In genomic region chr12:72086166-72086825, GRCm38 (mm10) we compare ENCODE assay signal across 8 mouse cellular contexts. TPM values are rescaled to one million over a fixed set of nuclear protein-coding genes. Genes with fewer than 3 reads are reported as not detected.
DNase-seq lines count a peak whose midpoint lies in the region; ATAC-seq and TF ChIP-seq lines count a peak whose summit lies in the region.

No protein-coding gene starts in this region.

- H3K4me2 ChIP-seq in CH12.LX (ENCODE audit: insufficient read depth, low read depth, poor library complexity, severe bottlenecking) = peak overlapping the region; percentile 97
- peak overlapping the region; percentile 59 for H3K4me2 ChIP-seq in embryonic facial prominence, embryonic 15.5 days (replicated peaks)
- H3K4me2 ChIP-seq in kidney, postnatal 0 days (ENCODE audit: low read length) = peak overlapping the region; percentile 63
- H3K4me2 ChIP-seq in neural tube, embryonic 15.5 days = peak overlapping the region; percentile 87

- peaks cover 4 to 21% of the 10 kb centered on the region in 2 experiments; a peak in 3 of 4 replicates for H3K4me1 ChIP-seq in CH12.LX (ENCODE audit: control insufficient read depth in 1 of 2, insufficient read depth in 2 of 2)
- peaks cover 29% of the 10 kb centered on the region for H3K4me1 ChIP-seq in embryonic facial prominence, embryonic 15.5 days
- H3K4me1 ChIP-seq in kidney, postnatal 0 days (replicated peaks; ENCODE audit: insufficient read depth, low read length) = 0 out of 2 replicates have a peak, but pooled peaks cover 15% of the 10 kb centered on the region
- peaks cover 44% of the 10 kb centered on the region for H3K4me1 ChIP-seq in neural tube, embryonic 15.5 days

- H3K9ac ChIP-seq in CH12.LX (ENCODE audit: insufficient read depth, low read depth) = peak overlapping the region; percentile 82
- peak overlapping the region; percentile 65 for H3K9ac ChIP-seq in embryonic facial prominence, embryonic 15.5 days
- peak overlapping the region; percentile 82 for H3K9ac ChIP-seq in kidney, postnatal 0 days (ENCODE audit: low read depth, low read length)
- H3K9ac ChIP-seq in neural tube, embryonic 15.5 days (replicated peaks) = peak overlapping the region; percentile 68

- 2% methylated on average over 18 of the region's 18 CpGs for WGBS in embryonic facial prominence, embryonic 15.5 days
- WGBS in kidney, postnatal 0 days = 1% methylated on average over 18 of the region's 18 CpGs
- WGBS in neural tube, embryonic 15.5 days = under 1% methylated on average over 18 of the region's 18 CpGs

- H3K4me3 ChIP-seq in CH12.LX (replicated peaks in 1 of 3; ENCODE audit: low read depth in 2 of 3, low read length in 2 of 3, poor library complexity in 1 of 3) = peak overlapping the region; percentile 81 to 97 (median 84)
- peak overlapping the region; percentile 77 for H3K4me3 ChIP-seq in embryonic facial prominence, embryonic 15.5 days (replicated peaks)
- peak overlapping the region; percentile 65 for H3K4me3 ChIP-seq in kidney, postnatal 0 days (replicated peaks; ENCODE audit: low read depth, low read length)
- H3K4me3 ChIP-seq in neural tube, embryonic 15.5 days (replicated peaks) = peak overlapping the region; percentile 61

- DNase-seq in heart, adult 11 months = peak; percentile 91
- DNase-seq in heart, postnatal 4 days = no peak
- no peak for DNase-seq in CH12.LX (ENCODE audit: extremely low read depth)
- no peak for DNase-seq in kidney, postnatal 0 days (ENCODE audit: low spot score)
- no peak for DNase-seq in MN1 (ENCODE audit: low spot score)
- no peak for DNase-seq in spleen, postnatal 4 days (ENCODE audit: low spot score in 2 of 2)

- no peak for TF ChIP-seq POLR2A in CH12.LX (IDR thresholded peaks at IDR 0.05; ENCODE audit: low read depth, low read length)

- in situ Hi-C loops in CH12.LX (cut with MboI; ENCODE audit: low pct_ligation_motif_present, low pct_unique_long_range_greater_than_20kb, low sequenced_read_pairs) = no loop called here

- dilution Hi-C loops in CH12.LX (cut with MboI; ENCODE audit: extremely low pct_ligation_motif_present, extremely low pct_unique_long_range_greater_than_20kb, low sequenced_read_pairs) = no loop called here

- H3K9me3 ChIP-seq in CH12.LX (replicated peaks; ENCODE audit: low read length) = no peaks in the 10 kb centered on the region
- no peaks in the 10 kb centered on the region for H3K9me3 ChIP-seq in embryonic facial prominence, embryonic 15.5 days (replicated peaks)
- no peaks in the 10 kb centered on the region for H3K9me3 ChIP-seq in kidney, postnatal 0 days (replicated peaks; ENCODE audit: low read length)
- no peaks in the 10 kb centered on the region for H3K9me3 ChIP-seq in neural tube, embryonic 15.5 days (replicated peaks)

- no peak for TF ChIP-seq EP300 in CH12.LX (IDR thresholded peaks at IDR 0.05; ENCODE audit: low read length)

- no peak for TF ChIP-seq RAD21 in CH12.LX (IDR thresholded peaks at IDR 0.05; ENCODE audit: low read depth, low read length)

- no peak for TF ChIP-seq CTCF in CH12.LX (conservative IDR thresholded peaks at IDR 0.05 in 1 of 2, IDR thresholded peaks at IDR 0.05 in 1 of 2; ENCODE audit: low read depth in 2 of 2, low read length in 2 of 2)
- TF ChIP-seq CTCF in kidney, postnatal 0 days (IDR thresholded peaks at IDR 0.05; ENCODE audit: low read depth) = no peak

- peaks cover 5 to 11% of the 10 kb centered on the region in 2 experiments for H3K36me3 ChIP-seq in CH12.LX (replicated peaks in 1 of 2; ENCODE audit: control insufficient read depth in 1 of 2, insufficient read depth in 1 of 2, low read length in 1 of 2)
- 0 out of 2 replicates have a peak, but pooled peaks cover under 1% of the 10 kb centered on the region for H3K36me3 ChIP-seq in embryonic facial prominence, embryonic 15.5 days
- H3K36me3 ChIP-seq in kidney, postnatal 0 days (ENCODE audit: insufficient read depth, low read length) = no peaks in the 10 kb centered on the region
- peaks cover 12% of the 10 kb centered on the region for H3K36me3 ChIP-seq in neural tube, embryonic 15.5 days

- H3K79me2 ChIP-seq in CH12.LX (replicated peaks; ENCODE audit: control insufficient read depth, extremely low read depth, insufficient read depth, poor library complexity, severe bottlenecking) = no peaks in the 10 kb centered on the region

- H3K27me3 ChIP-seq in CH12.LX (replicated peaks) = no peaks in the 10 kb centered on the region
- H3K27me3 ChIP-seq in embryonic facial prominence, embryonic 15.5 days = no peaks in the 10 kb centered on the region
- no peaks in the 10 kb centered on the region for H3K27me3 ChIP-seq in kidney, postnatal 0 days (ENCODE audit: insufficient read depth, low read length)
- no peaks in the 10 kb centered on the region for H3K27me3 ChIP-seq in neural tube, embryonic 15.5 days (replicated peaks)

- no peak overlapping the region for H3K27ac ChIP-seq in CH12.LX (ENCODE audit: insufficient read depth, low read depth)
- H3K27ac ChIP-seq in embryonic facial prominence, embryonic 15.5 days (replicated peaks) = peak overlapping the region; percentile 97
- peak overlapping the region; percentile 98 for H3K27ac ChIP-seq in kidney, postnatal 0 days
- peak overlapping the region; percentile 97 for H3K27ac ChIP-seq in neural tube, embryonic 15.5 days (replicated peaks)

- ATAC-seq in embryonic facial prominence, embryonic 15.5 days (ENCODE audit: insufficient number of reproducible peaks, low FRiP score, low TSS enrichment, low read depth) = no peak; the same call in 1 of the 2 replicates
- ATAC-seq in kidney, postnatal 0 days (replicated peaks; ENCODE audit: low FRiP score, low read depth) = no peak
- no peak for ATAC-seq in neural tube, embryonic 15.5 days (ENCODE audit: low FRiP score)

TF ChIP-seq in CH12.LX, 34 proteins besides CTCF, POLR2A, EP300 and RAD21:
- 0 out of 2 replicates have a peak, but pooled peaks have one; percentile 10 for TF ChIP-seq TCF12 (IDR thresholded peaks at IDR 0.05; ENCODE audit: low read depth, low read length)
- TF ChIP-seq TBP (conservative IDR thresholded peaks at IDR 0.05; ENCODE audit: low read depth, low read length) = 0 out of 2 replicates have a peak, but pooled peaks have one; percentile 43
- TF ChIP-seq ELF1 (IDR thresholded peaks at IDR 0.05; ENCODE audit: low read depth, low read length) = no peak
TF ChIP-seq in CH12.LX: peak in this region for 2.

RNA-seq across cellular contexts. Expression of gene Jkamp, which starts 0.9 kb away (rescaled TPM):
- total RNA-seq in heart, postnatal 4 days (2021) = 10 to 100 TPM; 33.2 to 36.1 TPM
- total RNA-seq in CH12.LX (2012; rRNA removed) = 16.8 and 20.0 TPM in 2 replicates
- total RNA-seq in CH12.LX (2014; rRNA removed) = 28.9 and 35.0 TPM in 2 replicates
- polyA plus RNA-seq in CH12.LX (2012; ENCODE audit: insufficient read length, low read depth) = 21.6 and 27.5 TPM in 2 replicates
- 71.5 and 77.0 TPM in 2 replicates for polyA plus RNA-seq in embryonic facial prominence, embryonic 15.5 days (2015; fragmentation: Nextera tagmentation; extraction: Ambion mirVana)
- polyA plus RNA-seq in kidney, postnatal 0 days (2015; fragmentation: Nextera tagmentation; extraction: Ambion mirVana) = 67.6 and 70.6 TPM in 2 replicates
- polyA plus RNA-seq in neural tube, embryonic 15.5 days (2015; fragmentation: Nextera tagmentation; extraction: Ambion mirVana) = 117 and 130 TPM in 2 replicates

RNA-seq across cellular contexts. Expression of gene L3hypdh, which starts 1.1 kb away (rescaled TPM):
- 10 to 100 TPM; 12.2 to 13.7 TPM for total RNA-seq in heart, postnatal 4 days (2021)
- total RNA-seq in CH12.LX (2012; rRNA removed) (not detected in 2 replicates), CH12.LX (2014; rRNA removed) (0.12 and 0.16 TPM in 2 replicates)
- not detected in 2 replicates for polyA plus RNA-seq in CH12.LX (2012; ENCODE audit: insufficient read length, low read depth)
- 19.2 and 20.5 TPM in 2 replicates for polyA plus RNA-seq in embryonic facial prominence, embryonic 15.5 days (2015; fragmentation: Nextera tagmentation; extraction: Ambion mirVana)
- 38.9 and 39.5 TPM in 2 replicates for polyA plus RNA-seq in kidney, postnatal 0 days (2015; fragmentation: Nextera tagmentation; extraction: Ambion mirVana)
- 11.7 and 14.4 TPM in 2 replicates for polyA plus RNA-seq in neural tube, embryonic 15.5 days (2015; fragmentation: Nextera tagmentation; extraction: Ambion mirVana)

RNA-seq across cellular contexts. Expression of gene Gpr135, which starts 15.4 kb away (rescaled TPM):
- under 1 TPM; 0.59 to 0.67 TPM for total RNA-seq in heart, postnatal 4 days (2021)
- not detected in 2 replicates for total RNA-seq in CH12.LX (2012; rRNA removed)
- not detected in 2 replicates for total RNA-seq in CH12.LX (2014; rRNA removed)
- not detected in 2 replicates for polyA plus RNA-seq in CH12.LX (2012; ENCODE audit: insufficient read length, low read depth)
- 0.88 and 1.3 TPM in 2 replicates for polyA plus RNA-seq in embryonic facial prominence, embryonic 15.5 days (2015; fragmentation: Nextera tagmentation; extraction: Ambion mirVana)
- polyA plus RNA-seq in kidney, postnatal 0 days (2015; fragmentation: Nextera tagmentation; extraction: Ambion mirVana) = 2.2 and 2.3 TPM in 2 replicates
- polyA plus RNA-seq in neural tube, embryonic 15.5 days (2015; fragmentation: Nextera tagmentation; extraction: Ambion mirVana) = 6.0 and 8.1 TPM in 2 replicates

Comparison
In these comparisons a context has a peak if more than half of its experiments do, and no peak if none do; other contexts are left out.
1. RNA of gene L3hypdh, which starts 1.1 kb away (polyA plus RNA-seq): 38.9 to 39.5 TPM in kidney, postnatal 0 days, 19.2 to 20.5 TPM in embryonic facial prominence, embryonic 15.5 days and 11.7 to 14.4 TPM in neural tube, embryonic 15.5 days; not detected in CH12.LX; every median in the first group is over 10 times any median in the second.
2. Peak in every context shown above with its lines, with median percentiles within 50 percentile points of each other: H3K4me2 ChIP-seq, H3K4me3 ChIP-seq and H3K9ac ChIP-seq.